Mouse (Mus musculus) neural tube, embryonic 14.5 days (tissue): ENCODE data around the gene Hkdc1. TPM values are rescaled to one million over a fixed set of nuclear protein-coding genes. Genes with fewer than 3 reads are reported as not detected.

Experiments
- ATAC-seq: fragments of 200-750 bp; cut with Nextera tagmentation; 2 replicates; pipeline ENCODE4 v1.8.0; 2017; ENCODE audit warnings: low read depth, mild to moderate bottlenecking, moderate TSS enrichment, moderate library complexity
- H3K27ac ChIP-seq: fragments of 300-500 bp; sonication (generic); 2 replicates; pipeline ENCODE4 v1.5.1; 2014; ENCODE audit warnings: low read depth, mild to moderate bottlenecking, control low read depth, low read length, moderate library complexity, mixed read lengths
- H3K27me3 ChIP-seq: fragments of 300-500 bp; sonication (generic); 2 replicates; pipeline ENCODE4 v1.6.1; 2014; ENCODE audit warnings: low read length; ENCODE audit not compliant: control insufficient read depth, insufficient read depth
- H3K36me3 ChIP-seq: fragments of 300-500 bp; sonication (generic); 2 replicates; pipeline ENCODE4 v1.6.1; 2014; ENCODE audit warnings: low read length, mixed read lengths; ENCODE audit not compliant: control insufficient read depth, insufficient read depth
- H3K4me1 ChIP-seq: fragments of 300-500 bp; sonication (generic); 2 replicates; pipeline ENCODE4 v1.6.1; 2014; ENCODE audit warnings: low read length; ENCODE audit not compliant: control insufficient read depth, insufficient read depth
- H3K4me2 ChIP-seq: fragments of 300-500 bp; sonication (generic); 2 replicates; pipeline ENCODE4 v1.6.1; 2014; ENCODE audit warnings: mild to moderate bottlenecking, low read depth, low read length, control low read depth
- H3K4me3 ChIP-seq: fragments of 300-500 bp; sonication (generic); 2 replicates; pipeline ENCODE4 v1.5.1; 2014; ENCODE audit warnings: low read depth, low read length, control low read depth, mixed read lengths
- H3K9ac ChIP-seq: fragments of 300-500 bp; sonication (generic); replicated peaks from 2 replicates; pipeline ENCODE4 v1.6.1; 2014; ENCODE audit warnings: low read depth, mild to moderate bottlenecking, control low read depth, low read length, mixed read lengths
- H3K9me3 ChIP-seq: fragments of 300-500 bp; sonication (generic); 2 replicates; pipeline ENCODE4 v1.6.1; 2016; ENCODE audit warnings: low read length; ENCODE audit not compliant: control insufficient read depth
- WGBS: fragments of 180-500 bp; shearing (Covaris S2); extraction: QIAGEN DNeasy Blood & Tissue Kit; methylation state at CpG from one replicate; pipeline ENCODE4 v1.1.7; 2014; 5-methylcytosine and 5-hydroxymethylcytosine counted together
- polyA plus RNA-seq: library from polyadenylated mRNA; unstranded; fragments of >200 nt; fragmentation: Nextera tagmentation; extraction: Ambion mirVana; gene quantifications from 2 replicates; pipeline ENCODE4 v1.2.1, GENCODE M21; 2014

Hkdc1 gene
- polyA plus RNA-seq, 1 experiment from 2014 or later, result 0.28 TPM

- no peak for ATAC-seq
- no peaks in the 10 kb centered on the region for H3K27me3 ChIP-seq
- 0 out of 2 replicates have a peak overlapping the region, but pooled peaks have one; percentile 2 for H3K27ac ChIP-seq
- 8% methylated on average over 12 of the region's 12 CpGs for WGBS
- H3K9ac ChIP-seq, result no peak overlapping the region
- peaks cover 14% of the 10 kb centered on the region for H3K4me1 ChIP-seq
- H3K4me3 ChIP-seq, result no peak overlapping the region
- H3K4me2 ChIP-seq, result no peak overlapping the region
- H3K9me3 ChIP-seq, result no peaks in the 10 kb centered on the region
- no peaks in the 10 kb centered on the region for H3K36me3 ChIP-seq
Observed at GRCm38 (mm10) chr10:62336601-62337578, 85.4 kb downstream of the Hkdc1 start.

DNA sequence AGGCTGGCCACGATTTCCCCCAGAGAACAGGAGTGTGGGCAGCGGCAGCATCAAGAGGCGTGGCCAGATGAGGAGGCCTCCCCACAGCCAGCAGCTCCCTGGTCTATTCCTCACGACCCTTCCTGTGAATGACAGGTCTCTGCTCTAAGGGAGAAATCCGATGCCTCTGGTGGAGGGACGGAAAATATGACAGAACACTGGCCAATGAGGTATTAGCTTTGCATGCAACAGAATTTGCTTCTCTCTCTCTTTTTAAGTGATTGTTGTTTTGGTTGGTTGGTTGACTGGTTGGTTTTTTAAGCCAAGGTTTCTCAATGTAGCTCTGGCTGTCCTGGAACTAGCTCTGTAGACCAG, 86.9 kb downstream of the Hkdc1 start:
- Histone ChIP-seq H3K27me3 (no peaks in the 10 kb centered on the region), H3K27ac (no peak overlapping the region), H3K36me3 (no peaks in the 10 kb centered on the region), H3K4me1 (peaks cover 10% of the 10 kb centered on the region), H3K9ac (no peak overlapping the region), H3K4me2 (no peak overlapping the region), H3K9me3 (no peaks in the 10 kb centered on the region), H3K4me3 (no peak overlapping the region)
- ATAC-seq, result no peak
- 32% methylated on average over 6 of the region's 6 CpGs for WGBS

GRCm38 (mm10) chr10:62334686-62335422, 87.4 kb downstream of the Hkdc1 start:
- H3K27ac ChIP-seq, result no peak overlapping the region
- peaks cover 10% of the 10 kb centered on the region for H3K4me1 ChIP-seq
- no peaks in the 10 kb centered on the region for H3K9me3 ChIP-seq
- no peak overlapping the region for H3K4me2 ChIP-seq
- H3K27me3 ChIP-seq, result no peaks in the 10 kb centered on the region
- H3K36me3 ChIP-seq, result no peaks in the 10 kb centered on the region
- H3K9ac ChIP-seq, result no peak overlapping the region
- no peak for ATAC-seq
- WGBS, result 55% methylated on average over 20 of the region's 20 CpGs
- H3K4me3 ChIP-seq, result no peak overlapping the region

- Histone ChIP-seq H3K4me3 (no peak overlapping the region), H3K27me3 (no peaks in the 10 kb centered on the region), H3K27ac (no peak overlapping the region), H3K9ac (no peak overlapping the region), H3K4me2 (no peak overlapping the region), H3K4me1 (peaks cover 2% of the 10 kb centered on the region), H3K9me3 (no peaks in the 10 kb centered on the region), H3K36me3 (no peaks in the 10 kb centered on the region)
- 86% methylated on average over 14 of the region's 14 CpGs for WGBS
- no peak for ATAC-seq
Observed at GRCm38 (mm10) chr10:62333269-62333668, 89.0 kb downstream of the Hkdc1 start.

Other genes starting within 250 kb of the Hkdc1 start
- gene Tspan15, start 191.2 kb downstream of the Hkdc1 start, polyA plus RNA-seq, result 8.5 and 12.7 TPM in 2 replicates
- 0.46 TPM in 1 of 2 replicates, not detected in the other for gene Tacr2, start 170.1 kb downstream of the Hkdc1 start, polyA plus RNA-seq
- 79.7 and 99.9 TPM in 2 replicates for gene Hk1, start 42.6 kb downstream of the Hkdc1 start, polyA plus RNA-seq
- 1.5 and 2.8 TPM in 2 replicates for gene 4930507D05Rik, start 27.0 kb upstream of the Hkdc1 start, polyA plus RNA-seq
- gene Supv3l1, start 27.2 kb upstream of the Hkdc1 start, polyA plus RNA-seq, result 20.0 and 23.2 TPM in 2 replicates
- 57.5 and 63.4 TPM in 2 replicates for gene Vps26a, start 64.3 kb upstream of the Hkdc1 start, polyA plus RNA-seq
- 4.6 and 8.6 TPM in 2 replicates for gene Srgn, start 105.0 kb upstream of the Hkdc1 start, polyA plus RNA-seq
- gene Kif1bp, start 156.0 kb upstream of the Hkdc1 start, polyA plus RNA-seq, result 95.7 and 99.8 TPM in 2 replicates
- gene Ddx21, start 179.8 kb upstream of the Hkdc1 start, polyA plus RNA-seq, result 17.9 and 20.9 TPM in 2 replicates
- 85.7 and 98.4 TPM in 2 replicates for gene Ddx50, start 228.7 kb upstream of the Hkdc1 start, polyA plus RNA-seq